Mouse (Mus musculus) left cerebral cortex, adult 18-20 months (tissue): ENCODE measurements at regions not wholly inside any gene's neighbourhood (a gene's known extent, or its start where the extent isn't known, plus 50 kb on each side); places are given as distances from the start of the nearest gene placed in this dataset.
"Not testable (repeated sequence)": the region's sequence is repeated elsewhere in the genome, so short reads cannot be mapped to it uniquely, and the experiment has no call there.

Source experiments
- DNase-seq, 2 experiments: peaks; one replicate each; pipeline ENCODE4 v3.0.0; 2021 to 2022; ENCODE audit warnings: low spot score in 2 of 2, mixed read lengths in 1 of 2

GRCm38 (mm10) chr19:27128501-27128900 is 87.8 kb upstream of the Vldlr start:
- not testable (repeated sequence) for DNase-seq

GRCm38 (mm10) chr19:27134360-27134759 is 81.9 kb upstream of the Vldlr start:
- peak; percentile 7 to 12 for DNase-seq

GRCm38 (mm10) chr19:27140892-27141291 is 75.4 kb upstream of the Vldlr start:
- no peak for DNase-seq

GRCm38 (mm10) chr19:27142181-27142580 is 74.1 kb upstream of the Vldlr start:
- DNase-seq: no peak

GRCm38 (mm10) chr19:27147404-27147803 is 68.9 kb upstream of the Vldlr start:
- no peak for DNase-seq

GRCm38 (mm10) chr19:27148330-27148729 is 68.0 kb upstream of the Vldlr start:
- no peak for DNase-seq

- DNase-seq: no peak
Measured at GRCm38 (mm10) chr19:27149567-27149966, 66.7 kb upstream of the Vldlr start.

- no peak for DNase-seq
Measured at GRCm38 (mm10) chr19:27161933-27162332, 54.4 kb upstream of the Vldlr start.
